In the genomic region with DNA sequence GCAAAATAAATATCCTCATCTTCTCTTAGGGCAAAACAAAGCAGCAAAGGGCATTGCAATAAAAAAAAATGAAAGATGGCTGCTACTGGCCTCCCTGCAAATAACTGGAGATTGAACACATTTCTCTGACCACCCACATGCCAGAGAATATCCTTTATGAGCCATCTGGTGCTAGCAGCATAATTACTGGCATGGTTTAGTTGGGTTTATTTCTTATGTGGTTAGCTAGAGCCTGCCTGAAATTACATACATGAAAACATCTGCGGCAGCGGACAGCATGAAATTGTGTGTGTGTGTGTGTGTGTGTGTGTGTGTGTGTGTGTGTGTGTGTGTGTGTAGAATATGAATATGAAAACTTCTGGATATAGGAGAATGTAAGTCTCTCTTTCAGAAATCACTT, we compare ENCODE assay signal across 13 mouse cellular contexts.
DNase-seq lines count a peak whose midpoint lies in the region; ATAC-seq lines count a peak whose summit lies in the region.
"Had no signal": no experiment of that assay in that cellular context is flagged by ENCODE, and none has a peak within 500 bp of the region (broad histone marks: within the 10 kb centered on the region; RNA-seq: fewer than 3 reads in every experiment).

No protein-coding gene starts in this region.

- no peak for DNase-seq in frontal cortex, postnatal 25 days (ENCODE audit: low spot score in 2 of 2)
- DNase-seq in right cerebral cortex, adult 18-20 months = peak; percentile 52
- no peak for DNase-seq in right cerebral cortex, postnatal 14 days
- peak; percentile 45 to 56 for DNase-seq in layer of hippocampus, adult 8-10 months (ENCODE audit: low spot score in 2 of 2)
- peak; percentile 14 to 34 for DNase-seq in right cerebral cortex, postnatal 36 days (ENCODE audit: low spot score in 2 of 2)
- DNase-seq in ovary, adult 18-20 months (ENCODE audit: low spot score) = no peak
- DNase-seq in kidney, postnatal 25 days = no peak
- DNase-seq: adrenal gland, adult 8-10 months; heart, postnatal 36 days; kidney, adult 9 months had no signal

- peak; percentile 95 for ATAC-seq in frontal cortex, adult (ENCODE audit: low TSS enrichment)
- ATAC-seq: CD4-positive, CD25-positive, alpha-beta regulatory T cell, adult 4 months; Patski had no signal

Comparison
In these comparisons a context has a peak if more than half of its experiments do, and no peak if none do; other contexts are left out.
1. DNase-seq: peak in right cerebral cortex, adult 18-20 months (single experiment), layer of hippocampus, adult 8-10 months (2 of 2) and right cerebral cortex, postnatal 36 days (2 of 2); none in frontal cortex, postnatal 25 days (0 of 2), right cerebral cortex, postnatal 14 days (single experiment), ovary, adult 18-20 months (single experiment) and kidney, postnatal 25 days (0 of 2).